Mouse (Mus musculus): ENCODE results near the gene Olfr221.

DNA sequence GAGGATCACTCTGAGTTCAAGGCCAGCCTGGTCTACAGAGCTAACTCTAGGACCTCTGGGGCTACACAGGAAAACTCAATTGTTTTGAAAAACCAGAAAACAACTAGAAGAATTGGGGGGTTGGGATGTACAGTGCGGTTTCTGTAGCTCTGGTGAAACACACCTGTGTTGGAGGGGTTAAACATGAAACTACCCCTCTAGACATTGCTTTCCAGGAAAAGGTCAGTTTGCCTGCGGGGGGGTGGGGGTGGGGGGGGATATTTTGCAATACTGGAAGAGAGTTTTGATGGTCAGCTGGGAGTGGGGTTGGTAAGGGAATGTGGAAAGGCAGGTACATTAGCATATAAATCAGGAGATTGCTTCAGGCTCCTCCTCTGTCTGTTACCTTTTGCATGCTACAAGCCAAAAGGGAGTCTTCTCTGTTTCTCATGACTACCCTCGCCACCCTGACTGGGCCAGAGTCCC lies 20.0 kb downstream of the Olfr221 start:
- TF ChIP-seq EP300 (optimal IDR thresholded peaks at IDR 0.05) = no peak
- no peak for TF ChIP-seq CTCF (IDR thresholded peaks at IDR 0.05; ENCODE audit: low read depth)
